Comparison of ENCODE assay signal across 16 mouse cellular contexts in genomic region chr1:92703903-92704302, GRCm38 (mm10). TPM values are rescaled to one million over a fixed set of nuclear protein-coding genes. Genes with fewer than 3 reads are reported as not detected.
DNase-seq lines count a peak whose midpoint lies in the region; ATAC-seq lines count a peak whose summit lies in the region.
"Had no signal": no experiment of that assay in that cellular context is flagged by ENCODE, and none has a peak within 500 bp of the region (broad histone marks: within the 10 kb centered on the region; RNA-seq: fewer than 3 reads in every experiment).

No protein-coding gene starts in this region.

- peaks cover 51% of the 10 kb centered on the region for H3K4me1 ChIP-seq in heart, embryonic 13.5 days

- ATAC-seq in heart, embryonic 13.5 days (ENCODE audit: extremely low read depth, insufficient number of reproducible peaks, low FRiP score, low TSS enrichment): no peak
- ATAC-seq: intestine, embryonic 15.5 days had no signal

- 68% methylated on average over 12 of the region's 12 CpGs for WGBS in heart, embryonic 13.5 days

- H3K9ac ChIP-seq in heart, embryonic 13.5 days: 0 out of 2 replicates have a peak overlapping the region, but pooled peaks have one; percentile 40
- H3K9ac ChIP-seq: intestine, embryonic 15.5 days had no signal

- no peaks in the 10 kb centered on the region for H3K9me3 ChIP-seq in heart, embryonic 13.5 days
- H3K9me3 ChIP-seq: intestine, embryonic 15.5 days had no signal

- peak overlapping the region; percentile 26 for H3K4me2 ChIP-seq in heart, embryonic 13.5 days
- H3K4me2 ChIP-seq: intestine, embryonic 15.5 days; liver, embryonic 11.5 days had no signal

- H3K4me3 ChIP-seq in heart, embryonic 13.5 days: no peak overlapping the region
- H3K4me3 ChIP-seq: intestine, embryonic 15.5 days; layer of hippocampus, adult 2 months; megakaryocyte, embryonic 14.5 days had no signal

- H3K27me3 ChIP-seq in heart, embryonic 13.5 days (replicated peaks): peaks cover 9% of the 10 kb centered on the region
- H3K27me3 ChIP-seq: intestine, embryonic 15.5 days had no signal

- DNase-seq in urinary bladder, postnatal 14 days (ENCODE audit: low spot score): peak; percentile 14
- no peak for DNase-seq in urinary bladder, postnatal 10 days (ENCODE audit: low spot score)
- peak; percentile 66 for DNase-seq in adrenal gland, postnatal 25 days
- no peak for DNase-seq in left cerebral cortex, adult 8-10 months (ENCODE audit: low spot score in 2 of 2)
- DNase-seq in neural tube, embryonic 10.5 days (ENCODE audit: extremely low spot score, low spot score): no peak
- DNase-seq in layer of hippocampus, postnatal 14 days (ENCODE audit: low spot score in 2 of 2): no peak
- DNase-seq: cerebellum, postnatal 36 days; spleen, adult 18-20 months; thymus, adult 18-20 months had no signal

- peak overlapping the region; percentile 55; the same call in 1 of the 2 replicates for H3K27ac ChIP-seq in heart, embryonic 13.5 days (replicated peaks)
- H3K27ac ChIP-seq: intestine, embryonic 15.5 days; layer of hippocampus, adult 2 months had no signal

- H3K36me3 ChIP-seq in heart, embryonic 13.5 days: no peaks in the 10 kb centered on the region
- H3K36me3 ChIP-seq: intestine, embryonic 15.5 days had no signal

RNA-seq across cellular contexts. Expression of gene Otos, which starts 55.3 kb away (rescaled TPM):
- total RNA-seq in adrenal gland, postnatal 25 days (2021): not detected in 2 replicates
- not detected in 2 replicates for polyA plus RNA-seq in heart, embryonic 13.5 days (2015; fragmentation: Nextera tagmentation; extraction: Ambion mirVana)
- total RNA-seq in left cerebral cortex, adult 8-10 months (2022): under 1 TPM in 2 of 4 experiments, not detected in 2; 0.58 to 0.68 TPM
- total RNA-seq in layer of hippocampus, postnatal 14 days (2021): 1 to 10 TPM in 1 of 2 experiments, under 1 TPM in 1; 0.60 to 1.0 TPM
- total RNA-seq: heart, postnatal 36 days had no signal
- polyA plus RNA-seq: forebrain, embryonic 11.5 days; liver, embryonic 11.5 days had no signal

Comparison
In these comparisons a context has a peak if more than half of its experiments do, and no peak if none do; other contexts are left out.
1. DNase-seq: peak in urinary bladder, postnatal 14 days (single experiment) and adrenal gland, postnatal 25 days (single experiment); none in urinary bladder, postnatal 10 days (single experiment), left cerebral cortex, adult 8-10 months (0 of 2), neural tube, embryonic 10.5 days (single experiment) and layer of hippocampus, postnatal 14 days (0 of 2).